Mouse (Mus musculus) hindbrain, embryonic 14.5 days (tissue): Measurements from ENCODE around the gene Slco2a1. TPM values are rescaled to one million over a fixed set of nuclear protein-coding genes. Genes with fewer than 3 reads are reported as not detected.
A peak's percentile ranks its signal among the peaks of the same experiment; 100 is the strongest.

Source experiments
- ATAC-seq: fragments of 200-750 bp; cut with Nextera tagmentation; 2 replicates; pipeline ENCODE4 v1.8.0; 2017; ENCODE audit warnings: moderate number of reproducible peaks, mild to moderate bottlenecking, moderate TSS enrichment, moderate library complexity; ENCODE audit not compliant: low FRiP score
- DNase-seq: peaks from one replicate; pipeline ENCODE4 v3.0.0-alpha.2; 2015; ENCODE audit warnings: low spot score
- H3K27ac ChIP-seq: fragments of 300-500 bp; sonication (generic); 2 replicates; pipeline ENCODE4 v1.5.1; 2014; ENCODE audit warnings: mild to moderate bottlenecking, moderate library complexity
- H3K27me3 ChIP-seq: fragments of 300-500 bp; sonication (generic); 2 replicates; pipeline ENCODE4 v1.6.1; 2014; ENCODE audit warnings: mild to moderate bottlenecking, low read length, mixed read lengths; ENCODE audit not compliant: control insufficient read depth, insufficient read depth
- H3K36me3 ChIP-seq: fragments of 300-500 bp; sonication (generic); replicated peaks from 2 replicates; pipeline ENCODE4 v1.6.1; 2014; ENCODE audit not compliant: control insufficient read depth, insufficient read depth
- H3K4me1 ChIP-seq: fragments of 300-500 bp; sonication (generic); replicated peaks from 2 replicates; pipeline ENCODE4 v1.6.1; 2014; ENCODE audit warnings: antibody characterized with exemption, low read length, mixed read lengths; ENCODE audit not compliant: control insufficient read depth, insufficient read depth
- H3K4me2 ChIP-seq: fragments of 300-500 bp; sonication (generic); replicated peaks from 2 replicates; pipeline ENCODE4 v1.6.1; 2014; ENCODE audit warnings: mild to moderate bottlenecking, moderate library complexity
- H3K4me3 ChIP-seq: fragments of 300-500 bp; sonication (generic); replicated peaks from 2 replicates; pipeline ENCODE4 v1.5.1; 2014; ENCODE audit warnings: mild to moderate bottlenecking, low read length
- H3K9ac ChIP-seq: fragments of 300-500 bp; sonication (generic); 2 replicates; pipeline ENCODE4 v1.6.1; 2014
- H3K9me3 ChIP-seq: fragments of 300-500 bp; sonication (generic); 2 replicates; pipeline ENCODE4 v1.6.1; 2016; ENCODE audit warnings: low read length; ENCODE audit not compliant: control insufficient read depth
- WGBS: fragments of 180-500 bp; shearing (Covaris S2); extraction: QIAGEN DNeasy Blood & Tissue Kit; methylation state at CpG from one replicate; pipeline ENCODE4 v1.1.7; 2014; 5-methylcytosine and 5-hydroxymethylcytosine counted together
- polyA plus RNA-seq: library from polyadenylated mRNA; unstranded; fragments of >200 nt; fragmentation: Nextera tagmentation; extraction: Ambion mirVana; gene quantifications from 2 replicates; pipeline ENCODE4 v1.2.1, GENCODE M21; 2014

The Slco2a1 gene
- polyA plus RNA-seq, 1 experiment from 2014 or later: 2.4 TPM

DNA sequence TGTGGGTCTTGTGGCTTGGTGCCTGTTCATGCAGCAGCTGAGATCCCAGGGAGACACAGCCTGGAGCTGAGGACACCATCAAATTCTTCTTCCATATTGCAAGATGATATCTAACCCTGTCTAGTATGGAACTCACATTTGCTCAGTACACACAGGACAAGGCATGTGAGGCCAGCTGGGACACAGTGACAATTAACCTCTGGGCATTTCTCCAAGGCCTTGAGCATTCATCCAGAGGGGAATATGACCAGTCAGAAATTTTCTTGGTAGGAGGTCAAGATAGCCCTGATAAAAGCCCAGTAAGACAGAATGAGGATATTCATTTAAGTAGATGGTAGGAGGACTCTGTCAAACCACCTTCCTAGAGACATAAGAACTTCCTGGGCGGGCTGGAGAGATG is 56.9 kb downstream of the Slco2a1 start:
- H3K4me2 ChIP-seq: no peak overlapping the region
- no peaks in the 10 kb centered on the region for H3K27me3 ChIP-seq
- H3K9ac ChIP-seq: no peak overlapping the region
- ATAC-seq: no peak
- no peak overlapping the region for H3K4me3 ChIP-seq
- H3K4me1 ChIP-seq: no peaks in the 10 kb centered on the region
- no peak for DNase-seq
- H3K36me3 ChIP-seq: no peaks in the 10 kb centered on the region
- H3K27ac ChIP-seq: no peak overlapping the region
- 67% methylated on average over 1 of the region's 1 CpGs for WGBS
- H3K9me3 ChIP-seq: no peaks in the 10 kb centered on the region

DNA sequence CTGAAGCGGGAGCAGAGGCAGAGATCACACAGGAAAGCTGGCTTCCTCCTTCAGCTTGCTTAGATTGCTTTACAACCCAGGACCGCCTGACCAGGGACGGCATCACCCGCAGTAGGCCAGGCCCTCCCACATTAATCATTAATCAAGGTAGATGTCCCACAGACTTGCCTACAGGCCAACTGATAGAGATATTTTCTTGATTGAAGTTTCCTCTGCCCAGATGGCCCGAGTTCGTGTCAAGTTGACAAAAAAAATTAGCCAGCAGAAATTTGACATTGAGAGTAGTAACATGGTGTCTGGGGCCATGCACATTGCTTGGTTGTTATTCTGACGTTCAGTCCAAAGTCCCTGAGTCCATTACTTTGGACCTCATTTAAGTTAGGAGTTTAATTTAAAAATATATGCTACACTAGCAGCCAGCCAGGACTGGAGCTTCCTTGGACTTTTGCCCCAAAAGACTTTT is 60.6 kb downstream of the Slco2a1 start:
- ATAC-seq (no peak), DNase-seq (no peak)
- H3K4me2 ChIP-seq: no peak overlapping the region
- H3K9me3 ChIP-seq: no peaks in the 10 kb centered on the region
- no peaks in the 10 kb centered on the region for H3K4me1 ChIP-seq
- no peak overlapping the region for H3K9ac ChIP-seq
- no peaks in the 10 kb centered on the region for H3K36me3 ChIP-seq
- H3K4me3 ChIP-seq: no peak overlapping the region
- WGBS: 81% methylated on average over 7 of the region's 7 CpGs
- no peak overlapping the region for H3K27ac ChIP-seq
- H3K27me3 ChIP-seq: no peaks in the 10 kb centered on the region

DNA sequence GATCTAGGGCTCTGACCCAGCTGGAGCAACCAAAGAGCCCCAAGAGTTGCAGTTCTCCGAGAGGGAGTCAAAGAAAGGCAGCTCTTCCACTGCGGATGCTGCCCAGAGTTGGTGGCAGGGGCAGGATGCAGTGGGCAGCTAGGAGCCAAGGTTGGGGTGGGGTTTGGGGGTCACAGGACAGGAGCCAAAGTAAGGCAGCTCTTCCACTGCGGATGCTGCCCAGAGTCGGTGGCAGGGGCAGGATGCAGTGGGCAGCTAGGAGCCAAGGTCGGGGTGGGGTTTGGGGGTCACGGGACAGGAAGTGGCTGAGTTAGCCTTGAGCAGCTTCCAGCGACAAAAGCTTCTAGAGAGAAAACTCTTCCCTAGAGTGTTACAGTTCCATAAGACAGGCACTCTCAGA is 65.3 kb downstream of the Slco2a1 start:
- no peaks in the 10 kb centered on the region for H3K4me1 ChIP-seq
- H3K36me3 ChIP-seq: no peaks in the 10 kb centered on the region
- H3K9me3 ChIP-seq: no peaks in the 10 kb centered on the region
- ATAC-seq: no peak
- no peak overlapping the region for H3K4me3 ChIP-seq
- no peak for DNase-seq
- WGBS: 79% methylated on average over 7 of the region's 7 CpGs
- H3K27me3 ChIP-seq: no peaks in the 10 kb centered on the region
- no peak overlapping the region for H3K4me2 ChIP-seq
- H3K27ac ChIP-seq: no peak overlapping the region
- H3K9ac ChIP-seq: no peak overlapping the region

- DNase-seq (no peak), ATAC-seq (no peak)
- Histone ChIP-seq H3K4me1 (no peaks in the 10 kb centered on the region), H3K9ac (no peak overlapping the region), H3K27ac (no peak overlapping the region), H3K27me3 (no peaks in the 10 kb centered on the region), H3K4me2 (no peak overlapping the region), H3K36me3 (no peaks in the 10 kb centered on the region), H3K9me3 (no peaks in the 10 kb centered on the region), H3K4me3 (no peak overlapping the region)
- WGBS: 63% methylated on average over 11 of the region's 11 CpGs
Measured at GRCm38 (mm10) chr9:103055061-103055460, 66.5 kb downstream of the Slco2a1 start.

DNA sequence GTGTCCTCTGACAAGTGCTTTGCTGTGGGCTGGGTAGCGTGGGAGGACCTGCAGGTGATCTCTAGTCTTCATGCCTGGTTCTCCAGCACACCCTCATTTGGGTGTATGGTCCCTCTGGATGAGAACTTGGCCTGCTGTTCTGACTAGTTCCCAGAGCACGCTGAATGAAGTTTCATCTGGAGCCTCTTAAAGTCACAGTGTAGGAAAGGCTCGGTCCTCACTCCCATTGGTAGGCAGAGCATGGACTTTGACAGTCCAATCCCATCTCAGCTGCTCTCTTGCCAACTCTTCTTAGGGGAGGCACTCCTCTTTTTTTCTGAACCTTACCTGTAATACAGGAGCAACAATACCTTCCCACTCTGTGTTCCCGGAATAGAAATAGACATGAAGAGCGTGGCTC is 67.7 kb downstream of the Slco2a1 start:
- H3K4me3 ChIP-seq: no peak overlapping the region
- H3K9ac ChIP-seq: no peak overlapping the region
- no peak overlapping the region for H3K27ac ChIP-seq
- H3K4me1 ChIP-seq: no peaks in the 10 kb centered on the region
- WGBS: 92% methylated on average over 5 of the region's 5 CpGs
- DNase-seq (no peak), ATAC-seq (no peak)
- H3K4me2 ChIP-seq: no peak overlapping the region
- no peaks in the 10 kb centered on the region for H3K27me3 ChIP-seq
- no peaks in the 10 kb centered on the region for H3K9me3 ChIP-seq
- H3K36me3 ChIP-seq: no peaks in the 10 kb centered on the region

DNA sequence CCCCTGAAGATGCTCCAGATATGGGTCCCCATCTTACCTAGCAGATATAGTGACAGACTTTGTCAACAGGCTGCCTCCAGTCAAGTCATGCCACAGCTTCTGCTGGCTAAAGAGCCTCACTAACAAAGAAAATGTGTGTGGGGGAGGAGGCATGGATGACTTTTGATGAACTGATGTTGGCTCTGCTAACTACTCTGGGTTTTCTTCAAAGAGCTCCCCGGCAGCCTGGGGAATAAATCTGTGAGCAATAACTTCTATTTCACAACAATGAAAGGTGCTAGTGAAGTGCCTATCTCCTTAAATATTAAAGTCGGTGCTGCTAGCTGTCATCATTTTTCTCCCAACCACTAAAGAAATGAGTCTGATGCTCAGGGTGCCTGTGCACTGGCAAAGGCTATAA is 72.0 kb downstream of the Slco2a1 start:
- Histone ChIP-seq H3K4me1 (no peaks in the 10 kb centered on the region), H3K9ac (no peak overlapping the region), H3K4me2 (no peak overlapping the region), H3K9me3 (no peaks in the 10 kb centered on the region), H3K27me3 (no peaks in the 10 kb centered on the region), H3K36me3 (no peaks in the 10 kb centered on the region), H3K4me3 (no peak overlapping the region), H3K27ac (no peak overlapping the region)
- WGBS: 79% methylated on average over 2 of the region's 2 CpGs
- no peak for DNase-seq
- ATAC-seq: no peak

GRCm38 (mm10) chr9:103061471-103062053 is 73.0 kb downstream of the Slco2a1 start:
- H3K27me3 ChIP-seq: no peaks in the 10 kb centered on the region
- no peaks in the 10 kb centered on the region for H3K4me1 ChIP-seq
- ATAC-seq (no peak), DNase-seq (no peak)
- no peak overlapping the region for H3K4me3 ChIP-seq
- H3K4me2 ChIP-seq: no peak overlapping the region
- no peak overlapping the region for H3K27ac ChIP-seq
- H3K9me3 ChIP-seq: no peaks in the 10 kb centered on the region
- 82% methylated on average over 5 of the region's 5 CpGs for WGBS
- H3K9ac ChIP-seq: no peak overlapping the region
- no peaks in the 10 kb centered on the region for H3K36me3 ChIP-seq

DNA sequence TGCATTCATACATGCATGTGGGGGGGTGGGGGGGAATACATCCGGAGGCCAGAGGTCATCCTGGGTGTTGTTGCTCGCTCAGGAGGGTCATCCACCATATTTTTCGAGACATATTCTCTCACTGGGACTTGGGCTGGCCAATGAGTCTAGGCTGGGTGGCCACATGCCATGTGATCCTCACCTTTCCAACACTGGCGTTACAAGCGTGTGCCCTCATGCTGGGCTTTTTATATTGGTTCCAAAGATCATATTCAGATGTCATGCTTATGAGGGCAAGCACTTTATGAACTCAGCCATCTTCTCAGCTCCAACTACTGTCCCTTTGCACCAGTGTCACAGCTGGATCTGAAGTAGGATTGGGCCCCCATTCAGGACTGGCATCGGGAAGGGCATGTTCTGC is 75.1 kb downstream of the Slco2a1 start:
- Histone ChIP-seq H3K36me3 (no peaks in the 10 kb centered on the region), H3K27me3 (no peaks in the 10 kb centered on the region), H3K9me3 (no peaks in the 10 kb centered on the region), H3K4me2 (no peak overlapping the region), H3K4me1 (no peaks in the 10 kb centered on the region), H3K9ac (no peak overlapping the region), H3K27ac (no peak overlapping the region), H3K4me3 (no peak overlapping the region)
- DNase-seq (no peak), ATAC-seq (no peak)
- WGBS: 94% methylated on average over 6 of the region's 6 CpGs

- no peak overlapping the region for H3K9ac ChIP-seq
- WGBS: 75% methylated on average over 8 of the region's 8 CpGs
- H3K9me3 ChIP-seq: no peaks in the 10 kb centered on the region
- peak; percentile 34 for DNase-seq
- H3K36me3 ChIP-seq: no peaks in the 10 kb centered on the region
- no peak overlapping the region for H3K4me2 ChIP-seq
- no peak for ATAC-seq
- H3K27ac ChIP-seq: no peak overlapping the region
- no peaks in the 10 kb centered on the region for H3K4me1 ChIP-seq
- no peaks in the 10 kb centered on the region for H3K27me3 ChIP-seq
- no peak overlapping the region for H3K4me3 ChIP-seq
Measured at GRCm38 (mm10) chr9:103066845-103067244, 78.3 kb downstream of the Slco2a1 start.

DNA sequence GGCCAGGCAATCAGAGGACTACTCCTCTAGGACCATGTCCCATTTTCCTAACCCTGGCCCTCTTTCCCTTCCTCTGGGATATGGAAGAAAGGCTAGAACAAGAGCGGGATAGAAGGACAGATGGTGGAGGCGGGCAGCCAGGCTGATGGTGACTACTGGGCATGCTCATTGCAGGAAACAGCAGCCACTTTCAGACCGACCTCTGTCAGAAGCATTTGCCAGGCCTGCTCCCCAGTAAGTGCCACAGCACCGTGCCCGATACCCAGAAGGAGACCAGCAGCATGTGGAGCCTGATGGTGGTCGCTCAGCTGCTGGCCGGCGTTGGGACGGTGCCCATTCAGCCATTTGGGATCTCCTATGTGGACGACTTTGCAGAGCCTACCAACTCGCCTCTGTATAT is 79.1 kb downstream of the Slco2a1 start:
- Histone ChIP-seq H3K27ac (no peak overlapping the region), H3K4me3 (no peak overlapping the region), H3K4me1 (no peaks in the 10 kb centered on the region), H3K36me3 (no peaks in the 10 kb centered on the region), H3K27me3 (no peaks in the 10 kb centered on the region), H3K9ac (no peak overlapping the region), H3K4me2 (no peak overlapping the region), H3K9me3 (no peaks in the 10 kb centered on the region)
- DNase-seq: no peak
- ATAC-seq: no peak
- 82% methylated on average over 11 of the region's 11 CpGs for WGBS
